ENCODE assay signal across 11 mouse cellular contexts in genomic region chr5:114173877-114174581, GRCm38 (mm10). TPM values are rescaled to one million over a fixed set of nuclear protein-coding genes. Genes with fewer than 3 reads are reported as not detected.
DNase-seq lines count a peak whose midpoint lies in the region; ATAC-seq and TF ChIP-seq lines count a peak whose summit lies in the region.
"Had no signal": no experiment of that assay in that cellular context is flagged by ENCODE, and none has a peak within 500 bp of the region (broad histone marks: within the 10 kb centered on the region; RNA-seq: fewer than 3 reads in every experiment).

No protein-coding gene starts in this region.

- no peak for TF ChIP-seq EP300 in liver, embryonic 14.5 days (IDR thresholded peaks at IDR 0.05; ENCODE audit: low read depth)

- intact Hi-C loops in gastrocnemius, adult 2 months (cut with DNase I), result loop anchor here (5.0 kb wide), 1 partner anchor 42 kb away; the partner anchor contains the start of gene Ung

- no peaks in the 10 kb centered on the region for H3K36me3 ChIP-seq in lung, embryonic 14.5 days (ENCODE audit: insufficient read depth)
- H3K36me3 ChIP-seq in embryonic facial prominence, embryonic 15.5 days, result no peaks in the 10 kb centered on the region
- H3K36me3 ChIP-seq in liver, embryonic 14.5 days (replicated peaks; ENCODE audit: control insufficient read depth, insufficient read depth, low read depth), result no peaks in the 10 kb centered on the region
- H3K36me3 ChIP-seq: hindbrain, embryonic 10.5 days had no signal

- peak overlapping the region; percentile 92; the same call in 1 of the 2 replicates for H3K27ac ChIP-seq in gastrocnemius, adult 2 months
- no peak overlapping the region for H3K27ac ChIP-seq in lung, embryonic 14.5 days (ENCODE audit: low read depth)
- H3K27ac ChIP-seq in embryonic facial prominence, embryonic 15.5 days (replicated peaks), result no peak overlapping the region
- no peak overlapping the region for H3K27ac ChIP-seq in liver, embryonic 14.5 days
- H3K27ac ChIP-seq: hindbrain, embryonic 10.5 days had no signal

- DNase-seq in gastrocnemius, adult 2 months, result no peak
- no peak for DNase-seq in gastrocnemius, postnatal 10 days
- peak; percentile 33 for DNase-seq in lung, embryonic 14.5 days
- no peak for DNase-seq in lung, postnatal 25 days (ENCODE audit: low spot score)
- DNase-seq in liver, embryonic 14.5 days (ENCODE audit: low read depth in 3 of 3, low spot score in 3 of 3), result no peak
- DNase-seq in frontal cortex, postnatal 25 days (ENCODE audit: low spot score in 2 of 2), result no peak
- DNase-seq: B cell, adult 2 months had no signal

- no peak overlapping the region for H3K9ac ChIP-seq in lung, embryonic 14.5 days
- H3K9ac ChIP-seq in embryonic facial prominence, embryonic 15.5 days, result no peak overlapping the region
- no peak overlapping the region for H3K9ac ChIP-seq in liver, embryonic 14.5 days (replicated peaks)
- H3K9ac ChIP-seq: forebrain, postnatal 0 days had no signal

- whole genome bisulfite sequencing in lung, embryonic 14.5 days, result 20% methylated on average over 15 of the region's 16 CpGs
- WGBS in embryonic facial prominence, embryonic 15.5 days, result 21% methylated on average over 16 of the region's 16 CpGs
- 16% methylated on average over 16 of the region's 16 CpGs for WGBS in liver, embryonic 14.5 days (ENCODE audit: insufficient replicate concordance)

- peak overlapping the region; percentile 91 for H3K4me2 ChIP-seq in lung, embryonic 14.5 days
- H3K4me2 ChIP-seq in embryonic facial prominence, embryonic 15.5 days (replicated peaks), result peak overlapping the region; percentile 35
- H3K4me2 ChIP-seq in liver, embryonic 14.5 days (ENCODE audit: low read depth), result peak overlapping the region; percentile 65; the same call in 1 of the 2 replicates

- H3K27me3 ChIP-seq in lung, embryonic 14.5 days (ENCODE audit: insufficient read depth, low read length), result no peaks in the 10 kb centered on the region
- H3K27me3 ChIP-seq in embryonic facial prominence, embryonic 15.5 days, result no peaks in the 10 kb centered on the region
- H3K27me3 ChIP-seq in liver, embryonic 14.5 days (ENCODE audit: control insufficient read depth, insufficient read depth, low read length), result no peaks in the 10 kb centered on the region

- 0 out of 2 replicates have a peak overlapping the region, but pooled peaks have one; percentile 15 for H3K4me3 ChIP-seq in gastrocnemius, adult 2 months
- H3K4me3 ChIP-seq in lung, embryonic 14.5 days (ENCODE audit: low read depth, low read length), result no peak overlapping the region
- H3K4me3 ChIP-seq in embryonic facial prominence, embryonic 15.5 days (replicated peaks), result 0 out of 2 replicates have a peak overlapping the region, but pooled peaks have one; percentile 10
- no peak overlapping the region for H3K4me3 ChIP-seq in liver, embryonic 14.5 days (ENCODE audit: insufficient read depth in 1 of 2, low read depth in 2 of 2, low read length in 2 of 2)
- H3K4me3 ChIP-seq: hindbrain, embryonic 10.5 days had no signal

- no peaks in the 10 kb centered on the region for H3K4me1 ChIP-seq in lung, embryonic 14.5 days (ENCODE audit: insufficient read depth)
- H3K4me1 ChIP-seq in embryonic facial prominence, embryonic 15.5 days, result peaks cover 17% of the 10 kb centered on the region
- H3K4me1 ChIP-seq in liver, embryonic 14.5 days (replicated peaks; ENCODE audit: control insufficient read depth in 2 of 2, insufficient read depth in 2 of 2, low read length in 1 of 2), result peaks cover 3% of the 10 kb centered on the region in 2 experiments; a peak in 2 of 4 replicates

- H3K9me3 ChIP-seq in lung, embryonic 14.5 days (ENCODE audit: low read depth, low read length), result no peaks in the 10 kb centered on the region
- no peaks in the 10 kb centered on the region for H3K9me3 ChIP-seq in embryonic facial prominence, embryonic 15.5 days (replicated peaks)
- no peaks in the 10 kb centered on the region for H3K9me3 ChIP-seq in liver, embryonic 14.5 days (ENCODE audit: control insufficient read depth, low read length)
- H3K9me3 ChIP-seq: hindbrain, embryonic 10.5 days had no signal

- no peak for TF ChIP-seq CTCF in gastrocnemius, adult 2 months (IDR thresholded peaks at IDR 0.05)
- TF ChIP-seq CTCF in lung, embryonic 14.5 days (IDR thresholded peaks at IDR 0.05; ENCODE audit: low read depth), result no peak
- no peak for TF ChIP-seq CTCF in liver, embryonic 14.5 days (IDR thresholded peaks at IDR 0.05; ENCODE audit: low read depth)

- no peak for ATAC-seq in lung, embryonic 14.5 days (ENCODE audit: insufficient read depth)
- ATAC-seq in embryonic facial prominence, embryonic 15.5 days (ENCODE audit: insufficient number of reproducible peaks, low FRiP score, low TSS enrichment, low read depth), result no peak
- ATAC-seq in liver, embryonic 14.5 days (ENCODE audit: insufficient read depth), result no peak
- ATAC-seq in megakaryocyte progenitor cell, adult 5-6 weeks (replicated peaks; ENCODE audit: poor library complexity), result no peak
- ATAC-seq: forebrain, postnatal 0 days had no signal

RNA-seq across cellular contexts. Expression of gene Acacb, which starts 27.7 kb away (rescaled TPM):
- total RNA-seq in gastrocnemius, adult 2 months (2021), result 100 to 1,000 TPM; 177 to 191 TPM
- total RNA-seq in gastrocnemius, postnatal 10 days (2021), result 10 to 100 TPM; 66.3 to 71.7 TPM
- 1.7 and 2.3 TPM in 2 replicates for polyA plus RNA-seq in lung, embryonic 14.5 days (2014; fragmentation: Nextera tagmentation; extraction: Ambion mirVana)
- polyA plus RNA-seq in embryonic facial prominence, embryonic 15.5 days (2015; fragmentation: Nextera tagmentation; extraction: Ambion mirVana), result 2.0 and 2.6 TPM in 2 replicates
- polyA plus RNA-seq in liver, embryonic 14.5 days (2012; rRNA removed), result 0.22 and 0.29 TPM in 2 replicates
- 0.20 and 0.44 TPM in 2 replicates for polyA plus RNA-seq in liver, embryonic 14.5 days (2014; fragmentation: Nextera tagmentation; extraction: Ambion mirVana)
- total RNA-seq in megakaryocyte progenitor cell, adult 5-6 weeks (2015), result 0.24 and 0.30 TPM in 2 replicates
- 0.08 and 0.37 TPM in 2 replicates for total RNA-seq in megakaryocyte progenitor cell, adult 5-6 weeks (2017)

RNA-seq across cellular contexts. Expression of gene Ung, which starts 43.8 kb away (rescaled TPM):
- 10 to 100 TPM in 1 of 2 experiments, 1 to 10 TPM in 1; 9.2 to 10.5 TPM for total RNA-seq in gastrocnemius, adult 2 months (2021)
- 1 to 10 TPM; 5.8 to 6.8 TPM for total RNA-seq in gastrocnemius, postnatal 10 days (2021)
- 44.0 and 44.2 TPM in 2 replicates for polyA plus RNA-seq in lung, embryonic 14.5 days (2014; fragmentation: Nextera tagmentation; extraction: Ambion mirVana)
- 37.1 and 38.2 TPM in 2 replicates for polyA plus RNA-seq in embryonic facial prominence, embryonic 15.5 days (2015; fragmentation: Nextera tagmentation; extraction: Ambion mirVana)
- 13.1 and 13.3 TPM in 2 replicates for polyA plus RNA-seq in liver, embryonic 14.5 days (2012; rRNA removed)
- 11.0 and 11.4 TPM in 2 replicates for polyA plus RNA-seq in liver, embryonic 14.5 days (2014; fragmentation: Nextera tagmentation; extraction: Ambion mirVana)
- total RNA-seq in megakaryocyte progenitor cell, adult 5-6 weeks (2015), result 9.9 and 10.8 TPM in 2 replicates
- total RNA-seq in megakaryocyte progenitor cell, adult 5-6 weeks (2017), result 20.6 and 25.2 TPM in 2 replicates

RNA-seq across cellular contexts. Expression of gene Alkbh2, which starts 46.0 kb away (rescaled TPM):
- under 1 TPM; 0.28 to 0.61 TPM for total RNA-seq in gastrocnemius, adult 2 months (2021)
- total RNA-seq in gastrocnemius, postnatal 10 days (2021), result 1 to 10 TPM; 1.6 to 2.4 TPM
- 8.9 and 11.3 TPM in 2 replicates for polyA plus RNA-seq in lung, embryonic 14.5 days (2014; fragmentation: Nextera tagmentation; extraction: Ambion mirVana)
- 10.7 and 11.1 TPM in 2 replicates for polyA plus RNA-seq in embryonic facial prominence, embryonic 15.5 days (2015; fragmentation: Nextera tagmentation; extraction: Ambion mirVana)
- polyA plus RNA-seq in liver, embryonic 14.5 days (2012; rRNA removed), result 3.3 and 3.9 TPM in 2 replicates
- 4.5 and 5.7 TPM in 2 replicates for polyA plus RNA-seq in liver, embryonic 14.5 days (2014; fragmentation: Nextera tagmentation; extraction: Ambion mirVana)
- 6.0 and 7.0 TPM in 2 replicates for total RNA-seq in megakaryocyte progenitor cell, adult 5-6 weeks (2015)
- total RNA-seq in megakaryocyte progenitor cell, adult 5-6 weeks (2017), result 5.7 and 5.9 TPM in 2 replicates

Comparison
In these comparisons a context has a peak if more than half of its experiments do, and no peak if none do; other contexts are left out.
1. H3K4me3 ChIP-seq: peak in gastrocnemius, adult 2 months (single experiment) and embryonic facial prominence, embryonic 15.5 days (single experiment); none in lung, embryonic 14.5 days (single experiment) and liver, embryonic 14.5 days (0 of 2).
2. H3K4me2 ChIP-seq: peak in every context shown above with its lines; median percentile 91 in lung, embryonic 14.5 days; 65 in liver, embryonic 14.5 days; 35 in embryonic facial prominence, embryonic 15.5 days.
3. RNA of gene Acacb, which starts 27.7 kb away (total RNA-seq): 177 to 191 TPM in gastrocnemius, adult 2 months and 66.3 to 71.7 TPM in gastrocnemius, postnatal 10 days; 0.08 to 0.37 TPM in megakaryocyte progenitor cell, adult 5-6 weeks; every median in the first group is over 10 times any median in the second.